Mouse (Mus musculus) induced T-regulatory cell, adult 2 months (primary cell): ENCODE measurements around the gene Fibp.
A peak's percentile ranks its signal among the peaks of the same experiment; 100 is the strongest.

ENCODE experiments used
- DNase-seq: peaks from one replicate; pipeline ENCODE4 v3.0.0-alpha.2; 2012; ENCODE audit warnings: low read depth

Fibp gene

DNA sequence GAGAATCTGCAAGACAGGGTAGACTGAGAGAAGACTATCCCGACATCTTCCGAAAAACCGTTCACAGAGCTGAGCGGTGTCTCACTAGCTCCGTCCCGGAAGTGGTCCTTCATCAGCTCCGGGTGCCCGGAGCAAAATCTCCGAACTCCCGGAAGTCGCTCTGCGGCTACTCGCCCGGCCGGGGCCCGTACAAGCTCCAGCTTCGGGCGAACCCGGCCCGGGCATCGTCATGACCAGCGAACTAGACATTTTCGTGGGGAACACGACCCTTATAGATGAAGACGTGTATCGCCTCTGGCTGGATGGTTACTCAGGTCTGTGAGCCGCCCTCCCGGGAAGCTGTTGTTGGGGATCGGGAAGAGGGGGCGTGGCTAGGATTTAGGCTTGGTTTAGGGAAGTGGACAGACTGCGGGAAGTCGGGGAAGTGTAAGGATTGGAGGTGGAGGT is at the start of gene Fibp:
Fibp (plus strand) TSS at position 151 of the 447 bp plus-strand sequence.
- DNase-seq = peak; percentile 92

DNA sequence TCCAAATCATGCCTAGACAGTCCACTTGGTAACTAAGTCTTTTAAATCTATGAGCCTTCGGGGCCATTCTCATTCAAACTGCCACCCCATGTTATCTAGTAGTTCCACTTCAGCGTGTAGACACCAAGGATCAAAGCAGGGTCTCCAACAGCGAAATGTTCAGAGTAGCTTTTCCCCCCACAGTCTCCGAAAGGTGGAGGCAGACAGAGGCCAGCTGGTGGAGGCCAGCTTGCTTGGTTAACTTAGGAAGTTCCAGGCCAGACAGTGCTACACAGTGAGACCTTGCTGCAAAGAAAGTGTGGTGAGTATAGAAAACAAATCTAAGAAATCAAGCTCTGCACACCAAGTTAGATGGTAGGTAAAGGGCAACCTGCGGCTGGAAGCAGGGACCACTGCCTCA is 49.8 kb upstream of the Fibp start:
- DNase-seq = no peak

DNA sequence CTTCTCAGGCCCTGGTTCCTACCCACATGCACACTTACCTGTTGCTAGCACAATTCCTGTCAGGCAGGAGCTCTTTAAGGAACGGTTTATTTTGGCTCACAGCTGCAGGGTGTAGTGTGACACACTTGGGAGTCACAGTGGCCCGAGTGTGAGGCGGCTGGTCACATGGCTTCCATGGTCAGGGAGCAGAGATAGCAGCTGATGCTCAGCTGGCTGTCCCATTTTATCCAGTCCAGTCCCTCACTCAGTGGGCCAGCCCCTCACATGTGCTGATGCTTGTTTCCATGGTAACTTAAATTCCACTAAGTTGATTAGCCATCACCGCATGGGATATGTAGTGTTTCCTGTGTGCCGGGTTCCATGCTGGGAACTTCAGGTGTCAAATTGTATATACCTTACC is 48.5 kb upstream of the Fibp start:
- no peak for DNase-seq

DNA sequence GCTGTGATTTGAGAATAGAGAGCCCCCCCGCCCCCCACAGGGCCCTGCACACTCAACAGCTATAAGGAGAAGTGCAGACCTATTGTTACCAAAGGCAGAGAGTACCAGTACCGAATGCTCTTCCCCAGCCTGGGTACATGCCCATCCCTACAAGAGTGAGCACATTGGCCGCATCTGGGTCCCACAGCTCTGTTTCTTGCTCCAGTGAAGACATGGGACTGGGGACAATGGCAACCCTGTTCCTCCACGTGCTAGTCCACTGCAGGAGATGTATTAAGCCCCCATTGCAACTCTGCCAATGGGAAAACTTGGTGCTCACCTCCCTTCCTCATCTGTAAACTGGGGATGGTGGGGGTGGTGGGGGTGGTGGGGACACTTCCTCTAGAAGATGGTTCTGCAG is 46.6 kb upstream of the Fibp start:
- DNase-seq = no peak

DNA sequence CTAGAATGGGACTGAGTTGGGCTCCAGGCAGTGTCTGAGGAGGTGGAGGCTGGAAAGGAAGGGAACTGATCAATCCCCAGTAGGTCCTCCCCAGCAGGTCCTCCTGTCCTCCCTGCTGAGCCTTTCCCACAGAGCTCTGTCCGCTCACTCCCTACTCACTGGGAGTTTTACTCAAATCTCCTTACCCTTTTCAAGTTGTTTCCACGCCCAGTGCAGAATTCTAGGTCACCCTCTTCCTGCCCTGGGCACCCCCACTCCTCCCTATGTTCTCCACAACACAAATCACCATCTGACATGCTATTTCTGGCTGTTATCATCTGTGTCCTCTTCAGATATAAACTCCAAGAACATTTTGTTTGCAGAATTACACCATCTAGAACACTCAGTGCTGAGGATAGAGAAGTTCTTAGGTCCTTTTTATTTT is 45.9 kb upstream of the Fibp start:
- DNase-seq = no peak

DNA sequence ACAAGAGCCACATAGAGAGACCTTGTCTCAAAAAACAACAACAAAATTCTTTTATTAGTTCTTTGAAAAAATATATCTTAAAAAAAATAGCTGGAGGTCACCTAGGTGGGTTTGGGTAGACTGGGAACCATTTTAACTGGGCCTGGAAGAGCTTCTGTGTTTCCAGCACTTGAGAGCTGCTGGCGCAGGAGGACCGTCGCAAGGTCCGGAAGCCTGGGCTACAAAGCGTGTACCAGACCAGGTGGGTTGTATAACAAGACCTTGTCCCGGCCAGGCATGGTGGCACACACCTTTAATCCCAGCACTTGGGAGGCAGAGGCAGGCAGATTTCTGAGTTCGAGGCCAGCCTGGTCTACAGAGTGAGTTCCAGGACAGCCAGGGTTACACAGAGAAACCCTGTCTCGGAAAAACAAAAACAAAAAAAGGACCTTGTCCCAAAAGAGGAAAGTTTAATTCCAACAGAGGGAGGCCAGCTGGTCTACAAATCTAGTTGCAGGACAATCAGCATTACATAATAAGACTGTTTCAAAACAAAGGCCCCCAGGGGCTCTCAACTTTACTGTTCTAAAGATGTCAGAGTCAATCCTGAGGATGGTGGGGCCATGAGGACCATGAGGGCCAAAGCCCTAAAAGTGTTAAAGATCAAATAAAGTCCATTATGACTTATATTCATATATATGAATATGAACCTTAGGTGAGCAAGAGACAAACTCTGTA is 41.5 kb upstream of the Fibp start:
- DNase-seq = no peak

DNA sequence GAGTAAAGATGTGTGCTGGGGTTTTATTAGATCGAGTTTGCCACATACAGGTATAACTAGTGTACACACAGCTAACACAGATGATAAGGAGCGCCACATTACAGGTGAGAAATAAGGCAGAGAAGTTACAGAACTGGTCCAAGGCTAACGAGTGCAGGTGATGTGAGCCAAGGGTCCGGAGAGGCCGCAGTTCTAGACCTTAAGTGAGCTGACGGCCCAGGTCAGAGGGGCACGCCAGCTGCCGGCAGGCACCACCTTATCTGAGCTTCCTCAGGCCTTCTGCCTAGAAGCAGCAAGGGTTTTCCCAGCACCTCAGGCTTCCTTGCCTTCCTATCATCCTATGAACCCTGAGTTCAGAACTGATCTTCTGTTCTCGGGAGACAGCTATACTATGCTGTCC is 40.8 kb upstream of the Fibp start:
- no peak for DNase-seq

DNA sequence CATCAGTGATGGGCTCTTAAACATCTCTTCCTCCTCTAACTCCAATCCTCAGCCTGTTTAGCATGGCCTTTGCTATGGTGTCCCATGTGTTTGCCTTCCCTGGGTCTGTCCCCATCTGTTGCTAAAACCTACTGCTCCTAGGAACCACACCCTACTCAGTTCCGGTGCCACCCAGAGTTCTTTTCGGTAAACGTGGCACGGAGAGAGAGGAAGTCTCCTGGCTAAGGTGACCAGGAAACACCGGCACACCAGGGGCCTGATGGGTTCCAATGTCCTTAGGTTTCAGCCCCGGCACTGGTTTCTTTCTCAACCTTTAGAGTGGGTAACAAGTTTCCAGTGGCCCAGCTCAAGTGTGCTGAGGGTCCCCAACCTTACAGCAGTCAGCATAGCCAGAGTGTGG is 39.8 kb upstream of the Fibp start:
- DNase-seq = no peak

DNA sequence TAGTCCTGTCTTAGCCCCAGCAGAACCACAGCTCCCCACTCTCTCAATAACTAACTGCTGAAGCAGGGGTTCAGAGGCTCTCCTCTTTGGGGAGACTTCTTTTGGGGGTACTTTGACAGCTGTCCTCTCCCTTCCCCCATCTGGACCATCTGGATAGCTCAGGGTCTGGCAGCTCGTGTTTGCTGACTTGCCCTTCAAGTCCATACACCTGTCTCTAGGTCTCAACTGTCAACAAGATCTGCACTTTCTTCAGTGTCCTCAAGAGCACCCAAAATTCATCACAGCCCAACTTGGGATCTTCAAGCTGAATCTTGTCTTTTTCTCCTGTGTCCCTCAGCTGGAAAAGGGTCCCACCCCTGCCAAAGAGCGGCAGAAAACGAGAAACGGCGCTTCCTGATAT is 38.6 kb upstream of the Fibp start:
- no peak for DNase-seq

DNA sequence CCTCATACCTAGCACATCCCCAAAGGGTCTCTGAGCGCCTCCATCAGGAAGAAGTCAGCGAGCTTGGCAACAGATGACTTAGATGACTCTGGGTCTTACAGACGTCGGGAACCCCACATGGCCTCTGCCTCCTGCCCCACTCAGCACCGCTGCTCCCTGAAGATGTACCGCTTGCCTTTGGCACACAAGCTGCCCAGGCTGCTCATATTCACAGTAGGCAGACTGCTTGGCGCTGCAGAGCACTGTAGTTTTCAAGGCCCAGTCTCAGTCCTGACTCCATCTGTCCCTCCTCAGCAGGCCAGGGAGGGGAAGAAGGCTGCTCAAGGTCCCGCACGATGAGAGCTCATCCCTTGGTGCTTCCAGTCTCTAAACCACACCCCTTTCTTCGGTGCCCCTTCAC is 38.1 kb upstream of the Fibp start:
- no peak for DNase-seq

DNA sequence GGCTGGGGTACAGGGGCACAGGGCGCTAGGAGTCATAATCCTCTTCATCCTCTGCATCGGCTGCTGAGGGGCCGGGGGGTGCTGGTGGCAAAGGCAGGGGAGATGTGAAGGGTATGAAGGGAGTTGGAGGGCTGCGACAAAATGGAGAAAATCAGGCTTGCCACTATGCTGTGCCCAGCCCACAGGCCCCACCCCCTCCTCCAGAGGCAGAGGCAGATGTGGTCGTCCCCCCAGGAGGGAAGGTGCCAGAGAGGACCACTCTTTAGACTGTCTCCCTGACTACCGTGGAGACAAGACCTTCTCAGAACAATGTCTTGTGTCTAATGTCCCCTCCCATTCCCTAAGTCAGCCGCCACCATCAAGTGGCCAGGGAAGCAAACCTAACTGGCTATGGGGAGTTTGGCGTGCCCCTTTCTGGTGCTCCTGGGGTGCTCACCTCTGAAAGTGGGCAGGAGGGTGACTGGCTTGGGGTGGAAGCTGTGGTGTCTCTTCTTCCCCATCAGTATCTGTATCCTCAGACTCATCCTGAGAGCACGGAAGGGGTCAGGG is 37.4 kb upstream of the Fibp start:
- no peak for DNase-seq

DNA sequence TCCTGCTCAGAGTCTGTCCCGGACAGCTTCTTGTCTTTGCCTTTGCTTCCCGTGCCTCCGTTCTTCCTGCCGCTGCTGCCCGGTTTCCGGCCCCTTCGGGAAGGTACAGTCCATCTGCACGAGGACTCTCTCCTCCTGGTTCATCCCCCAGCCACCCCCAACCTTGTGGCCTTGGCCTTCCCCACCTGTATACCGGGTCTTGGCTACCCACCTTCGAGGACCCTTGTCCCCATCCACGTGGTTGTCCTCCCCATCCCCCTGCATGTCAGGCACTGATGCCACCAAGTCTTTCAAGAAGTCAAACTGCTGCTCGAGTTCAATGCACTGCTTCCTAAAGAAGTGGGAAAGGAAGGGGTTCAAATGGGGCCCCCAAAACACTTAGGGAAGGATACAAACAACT is 36.9 kb upstream of the Fibp start:
- no peak for DNase-seq

DNA sequence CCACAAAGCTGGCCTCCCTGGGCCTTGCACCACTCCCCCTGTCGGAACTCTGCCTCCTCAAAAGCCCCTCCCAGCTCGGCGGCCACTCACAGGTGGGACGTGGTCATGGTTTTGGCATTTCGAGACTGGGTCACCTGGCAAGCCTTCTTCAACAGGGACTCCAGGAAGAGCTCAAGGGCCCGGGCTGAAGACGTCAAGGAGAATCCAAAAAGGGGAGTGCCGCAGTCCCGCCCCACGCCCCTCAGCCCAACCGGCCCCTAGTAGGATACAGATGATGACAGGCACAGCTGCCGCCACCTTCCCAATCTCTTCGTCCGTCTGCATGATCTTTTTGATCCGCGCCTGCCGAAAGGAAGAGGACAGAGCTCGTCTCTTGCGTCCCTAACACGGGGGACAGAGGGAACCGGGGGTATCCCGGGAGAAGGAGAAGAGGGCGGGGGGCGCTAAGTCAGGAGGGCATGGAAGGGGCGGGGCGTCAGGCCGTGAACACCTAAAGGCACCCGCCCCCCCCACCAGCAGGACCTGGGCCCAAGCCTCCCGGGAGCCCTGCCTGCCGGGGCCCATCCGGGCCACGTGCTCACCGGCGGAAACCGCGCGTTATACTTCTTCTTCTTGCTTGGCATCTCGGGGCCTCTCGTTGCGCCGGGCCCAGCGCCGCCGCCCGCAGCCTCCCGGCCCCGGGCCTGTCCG is 36.2 kb upstream of the Fibp start:
- DNase-seq = peak; percentile 82

DNA sequence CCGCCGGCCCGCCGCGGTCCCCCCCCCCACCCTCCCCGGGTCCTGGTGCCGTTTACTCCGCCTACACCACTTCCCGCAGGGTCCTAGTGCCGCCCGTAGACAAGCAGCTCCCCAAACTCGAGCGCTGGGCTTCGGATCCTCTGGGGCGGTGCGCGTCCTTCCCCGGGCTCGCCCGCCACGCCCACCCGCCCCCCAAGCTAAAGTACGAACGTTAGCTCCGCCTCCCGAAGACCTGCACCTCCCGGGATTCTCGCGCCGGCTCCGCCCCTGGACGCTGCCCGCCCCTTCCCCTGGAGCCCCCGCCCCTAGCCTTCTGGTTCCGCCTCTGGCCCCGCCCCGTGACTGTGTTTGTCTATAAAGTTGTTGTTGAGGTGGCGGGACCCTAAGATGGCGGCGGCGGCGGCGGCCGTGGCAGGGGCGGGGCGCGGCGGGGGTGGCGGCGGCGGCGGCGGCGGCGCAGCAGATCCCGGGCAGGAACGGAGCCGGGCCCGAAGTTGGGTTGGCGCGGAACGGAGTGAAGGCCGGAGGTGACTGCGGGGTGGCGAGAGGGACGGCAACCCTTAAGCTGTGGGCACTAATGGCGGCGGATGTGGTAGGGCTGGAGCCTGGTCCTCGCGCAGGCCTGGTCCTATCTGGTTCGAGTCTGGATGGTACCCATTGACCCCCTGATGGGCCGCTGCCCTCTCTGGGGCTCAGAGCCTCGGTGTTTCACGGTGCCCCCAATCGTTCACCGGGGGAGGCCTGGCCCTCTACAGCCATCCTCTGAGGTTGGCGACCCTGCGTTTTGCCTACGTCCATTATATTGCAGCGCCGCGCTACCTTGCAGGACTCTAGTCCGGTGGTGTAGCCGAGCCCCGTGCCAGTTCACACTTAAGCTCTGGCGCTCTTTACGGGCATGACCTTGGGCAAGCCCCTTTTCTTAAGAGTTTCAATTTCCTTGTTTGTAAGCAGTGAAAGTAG is 35.4 kb upstream of the Fibp start, which contains the start of the genes Drap1 and AI837181:
Drap1 (minus strand) TSS at position 198 of the 960 bp plus-strand sequence.
AI837181 (plus strand) TSS at position 363 of the 960 bp plus-strand sequence.
- DNase-seq = peak; percentile 98

DNA sequence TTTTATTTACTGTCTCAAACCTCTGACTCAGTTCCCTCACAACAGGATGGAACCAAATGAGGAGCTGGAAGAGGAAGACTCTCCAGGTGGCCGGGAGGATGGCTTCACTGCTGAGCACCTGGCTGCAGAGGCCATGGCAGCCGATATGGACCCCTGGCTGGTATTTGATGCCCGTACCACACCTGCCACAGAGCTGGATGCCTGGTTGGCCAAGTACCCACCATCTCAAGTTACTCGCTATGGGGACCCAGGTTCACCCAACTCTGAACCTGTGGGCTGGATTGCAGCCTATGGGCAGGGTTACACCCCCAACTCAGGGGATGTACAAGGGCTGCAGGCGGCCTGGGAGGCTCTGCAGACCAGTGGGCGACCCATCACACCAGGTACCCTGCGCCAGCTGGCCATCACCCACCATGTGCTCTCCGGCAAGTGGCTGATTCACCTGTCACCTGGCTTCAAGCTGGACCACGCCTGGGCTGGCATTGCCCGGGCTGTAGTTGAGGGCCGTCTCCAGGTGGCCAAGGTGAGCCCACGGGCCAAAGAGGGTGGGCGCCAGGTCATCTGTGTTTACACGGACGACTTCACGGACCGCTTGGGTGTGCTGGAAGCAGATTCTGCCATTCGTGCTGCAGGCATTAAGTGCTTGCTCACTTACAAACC is 34.4 kb upstream of the Fibp start:
- DNase-seq = no peak

DNA sequence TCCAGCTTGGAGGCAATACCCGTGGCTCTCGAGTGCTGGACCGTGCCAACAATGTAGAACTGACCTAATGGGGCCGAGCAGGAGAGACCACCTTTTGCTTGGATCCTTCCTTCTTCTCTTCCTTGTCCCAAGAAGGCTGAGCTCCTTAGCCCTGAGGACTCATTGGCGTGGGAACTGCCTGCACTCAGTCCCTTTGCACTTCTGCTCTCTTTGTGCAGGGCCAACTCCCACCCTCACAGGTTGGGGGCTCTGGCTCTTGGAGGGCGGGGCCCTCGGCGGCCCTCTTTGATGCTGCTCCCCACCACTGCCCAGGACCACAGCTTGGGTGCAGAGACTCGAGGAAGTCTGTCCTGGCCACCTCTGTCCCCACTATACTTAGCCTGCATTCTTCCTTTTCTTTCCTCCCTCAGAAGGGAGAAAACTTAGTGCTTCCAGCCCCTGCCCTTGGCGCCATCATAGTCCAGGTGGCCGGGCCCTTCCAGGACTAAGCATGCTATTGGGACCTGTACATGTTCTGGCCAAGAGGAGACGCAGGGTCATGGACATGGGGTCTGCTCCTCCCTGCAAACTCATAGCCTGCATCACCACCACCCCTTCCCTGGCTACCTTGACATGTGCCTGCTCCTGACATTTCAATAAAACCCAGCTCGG is 33.6 kb upstream of the Fibp start:
- DNase-seq = no peak

DNA sequence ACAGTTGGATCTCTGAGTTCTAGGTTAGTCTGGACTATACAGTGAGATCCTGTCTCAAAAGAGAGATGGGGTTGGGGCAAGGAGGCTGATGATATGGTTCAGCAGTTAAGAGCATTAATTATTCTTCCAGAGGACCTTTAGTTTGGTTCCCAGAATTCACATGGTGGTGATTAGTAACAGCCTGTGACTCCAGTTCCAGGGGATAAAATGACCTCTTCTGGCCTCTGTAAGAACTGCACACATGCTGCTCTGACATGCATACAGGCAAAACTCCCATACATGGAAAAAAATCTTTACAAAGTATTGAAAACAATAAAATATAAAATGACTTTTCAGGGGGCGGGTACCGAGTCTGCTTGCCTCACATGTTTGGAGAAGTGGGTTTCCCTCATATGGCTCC is 32.3 kb upstream of the Fibp start:
- DNase-seq = peak; percentile 70

DNA sequence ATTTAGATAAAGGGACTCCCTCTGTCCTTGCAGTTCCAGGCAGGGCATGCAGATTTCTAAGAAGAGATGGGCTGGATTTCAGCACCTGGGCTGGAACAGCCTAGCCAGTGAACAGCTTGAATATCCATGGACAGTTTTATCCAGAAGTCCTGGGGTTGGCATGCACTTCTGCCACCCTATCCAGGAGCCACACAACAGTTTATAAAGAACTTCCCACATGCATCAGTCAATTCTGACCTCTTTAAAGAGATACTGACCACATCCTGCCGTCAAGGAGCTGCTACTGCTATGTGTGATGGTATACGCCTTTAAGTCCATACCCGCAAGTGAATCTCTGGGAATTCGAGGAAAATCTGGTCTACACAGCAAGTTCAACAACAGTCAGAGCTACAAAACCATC is 31.2 kb upstream of the Fibp start:
- no peak for DNase-seq

DNA sequence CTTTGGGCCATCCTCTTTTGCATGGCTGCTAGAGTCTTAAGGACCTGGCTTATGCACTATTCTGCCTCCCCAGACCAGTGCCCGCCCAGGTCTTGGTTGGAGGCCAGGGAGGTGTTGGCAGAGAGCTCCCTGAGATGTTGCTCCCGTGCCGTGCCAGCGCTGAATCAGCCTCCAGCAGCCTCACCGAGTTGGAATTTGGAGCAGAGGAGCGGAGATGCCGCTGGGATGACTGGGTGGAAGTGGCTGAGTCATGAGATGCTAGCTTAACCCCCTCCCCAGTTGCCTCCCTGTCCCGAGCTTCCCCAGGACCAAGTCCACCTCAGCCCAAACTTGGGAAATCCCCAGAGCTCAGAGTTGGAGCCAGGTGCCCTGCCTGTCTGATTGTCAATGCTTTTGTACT is 30.6 kb upstream of the Fibp start:
- DNase-seq = no peak

DNA sequence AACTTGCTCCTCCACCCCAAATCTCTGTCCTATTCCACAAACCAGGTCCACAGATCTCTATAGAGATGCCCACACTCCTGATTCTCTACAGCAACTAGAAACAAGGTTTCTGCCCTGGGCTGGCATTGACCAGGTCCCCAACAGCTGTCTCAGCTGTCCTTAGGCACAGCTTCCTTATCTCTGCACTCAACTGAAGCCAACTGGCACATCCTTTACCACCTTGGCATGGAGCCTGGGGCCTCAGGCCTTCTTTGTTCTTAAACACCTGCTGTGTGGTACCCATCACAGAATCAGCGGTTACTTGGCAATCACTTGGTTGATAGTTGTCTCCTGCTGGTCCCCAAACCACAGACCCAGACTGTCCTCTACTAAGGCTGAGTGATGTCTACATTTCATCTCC is 30.0 kb upstream of the Fibp start:
- DNase-seq = no peak

DNA sequence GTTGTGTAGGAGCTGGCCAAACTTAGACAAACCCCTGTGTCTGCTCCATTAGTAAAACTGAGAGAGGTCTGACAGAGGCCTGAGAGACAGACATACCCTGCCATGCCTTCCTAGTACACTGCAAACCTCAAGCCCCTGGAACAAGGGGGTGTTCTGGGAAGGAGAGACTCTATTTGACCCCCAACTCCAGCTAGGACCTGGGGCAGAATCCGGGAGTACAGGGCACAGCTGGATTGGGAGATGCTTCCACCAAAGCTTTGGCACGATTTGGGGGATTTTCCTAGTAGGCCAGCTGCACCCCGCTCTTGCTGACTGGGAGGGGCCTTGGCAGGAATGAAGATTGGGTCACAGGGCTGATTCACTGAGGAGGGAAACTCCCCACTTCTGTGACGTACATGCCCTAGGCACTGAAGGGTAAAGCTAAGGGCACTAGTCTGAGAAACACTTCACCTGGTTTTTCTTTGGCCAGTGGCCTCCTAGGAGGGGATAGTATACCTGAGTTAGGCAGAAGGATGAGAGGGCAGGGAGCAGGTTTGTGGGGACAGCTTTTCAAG is 28.4 kb upstream of the Fibp start:
- peak; percentile 77 for DNase-seq
